Mouse (Mus musculus) lung, postnatal 36 days (tissue): Measurements from ENCODE around the gene Ager.
A peak's percentile ranks its signal among the peaks of the same experiment; 100 is the strongest.

ENCODE experiments used
- DNase-seq: peaks from one replicate; pipeline ENCODE4 v3.0.0; 2022; ENCODE audit warnings: mixed read lengths

The Ager gene

GRCm38 (mm10) chr17:34597566-34598095, at the start of gene Ager:
Ager (plus strand) TSS chr17:34597862.
- DNase-seq, result peak; percentile 78

DNA sequence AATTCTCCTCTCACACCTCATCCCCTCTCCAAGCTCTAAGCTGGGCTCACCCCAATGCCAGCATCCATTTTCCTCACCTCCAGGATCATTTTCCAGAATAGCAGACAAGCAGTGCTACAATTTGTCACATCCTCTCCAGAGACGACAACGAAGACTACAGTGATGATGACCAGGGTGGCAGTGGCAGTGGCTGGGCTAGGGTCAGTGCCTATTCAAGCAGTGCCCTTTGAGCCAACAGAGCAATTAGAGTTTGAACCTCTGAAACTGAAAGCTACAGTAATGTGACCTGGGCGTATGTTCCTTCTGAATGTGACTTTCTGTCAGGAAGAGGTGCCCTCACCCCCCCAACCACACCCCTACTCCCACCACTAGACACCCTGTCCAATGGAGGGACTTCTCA, 48.5 kb upstream of the Ager start:
- DNase-seq, result no peak

DNA sequence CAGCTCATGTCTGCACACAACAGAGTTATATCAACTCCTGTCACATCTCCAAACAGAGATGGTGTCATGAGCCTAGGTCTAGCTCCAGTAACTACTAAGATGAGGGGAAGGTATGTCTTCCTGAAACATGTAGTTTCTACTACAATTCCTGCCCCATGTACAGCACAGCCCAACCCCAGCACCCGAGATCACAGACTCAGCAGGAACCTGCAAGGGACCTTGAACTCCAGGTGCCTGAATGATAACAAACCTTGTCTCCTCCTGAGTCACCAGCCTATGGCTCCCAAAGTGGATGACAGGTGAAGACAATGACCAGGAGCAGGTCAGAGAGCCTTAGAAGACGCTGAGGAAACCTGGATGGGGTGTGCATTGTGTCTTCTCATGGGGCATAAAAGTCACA, 47.8 kb upstream of the Ager start:
- DNase-seq, result no peak

DNA sequence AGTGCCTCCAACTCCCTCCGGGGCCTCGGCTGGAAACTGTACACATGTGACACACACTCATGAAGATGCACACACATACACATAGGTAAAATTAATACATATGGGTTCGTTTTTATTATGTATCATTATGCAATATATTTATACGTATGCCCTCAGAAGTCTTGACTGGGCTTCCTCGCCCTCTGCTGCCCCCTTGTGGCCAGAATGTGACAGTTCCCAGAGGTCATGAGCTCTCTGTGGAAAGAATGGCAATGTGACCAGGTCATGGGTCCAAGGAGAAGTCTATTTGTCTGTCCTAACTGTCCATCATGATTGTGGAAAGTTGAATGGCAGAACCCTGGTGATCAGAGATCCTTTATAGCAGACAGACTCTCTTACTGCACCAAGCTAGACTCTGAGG, 42.2 kb upstream of the Ager start:
- peak; percentile 93 for DNase-seq

DNA sequence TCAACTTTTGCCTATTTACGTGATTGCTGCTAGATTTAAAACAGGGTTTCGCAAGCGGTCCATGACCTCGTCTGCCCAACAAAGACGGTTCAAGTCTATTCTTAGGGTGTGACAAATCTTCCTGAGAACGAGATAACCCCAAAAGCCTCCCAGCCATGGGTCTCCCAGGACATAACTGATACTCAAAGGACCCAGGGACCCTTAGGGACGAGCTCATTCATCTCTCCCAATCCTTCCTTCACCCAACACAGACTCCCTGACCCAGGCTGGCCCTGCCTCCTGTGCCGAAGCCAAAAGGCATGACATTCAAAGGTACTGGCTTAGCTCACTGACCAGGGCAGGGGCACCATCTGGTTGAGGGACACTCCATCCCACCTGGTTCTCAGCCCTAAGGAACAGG, 41.3 kb upstream of the Ager start:
- DNase-seq, result no peak

DNA sequence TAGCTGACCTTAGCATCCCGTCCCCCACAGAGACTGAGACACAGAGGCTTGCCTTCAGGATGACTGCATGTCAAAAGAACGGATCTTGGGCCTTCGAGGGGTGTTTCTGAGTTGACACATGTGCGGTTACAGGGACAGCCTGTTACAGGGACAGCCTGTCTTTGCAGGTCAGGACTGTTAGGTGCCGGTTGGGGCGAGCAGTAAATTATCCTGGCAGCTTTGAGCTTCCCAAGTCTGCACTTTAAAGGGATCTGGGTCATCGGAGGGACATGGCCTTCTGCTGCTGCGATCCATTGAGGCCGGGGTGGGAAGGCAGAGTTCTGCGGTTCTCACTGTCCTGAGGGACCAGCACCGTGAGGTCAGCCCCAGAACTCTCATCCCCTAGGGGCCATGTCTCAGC, 40.3 kb upstream of the Ager start:
- DNase-seq, result no peak

- DNase-seq, result peak; percentile 44
These were observed 38.5 kb upstream of the Ager start for GRCm38 (mm10) chr17:34559116-34559515.

DNA sequence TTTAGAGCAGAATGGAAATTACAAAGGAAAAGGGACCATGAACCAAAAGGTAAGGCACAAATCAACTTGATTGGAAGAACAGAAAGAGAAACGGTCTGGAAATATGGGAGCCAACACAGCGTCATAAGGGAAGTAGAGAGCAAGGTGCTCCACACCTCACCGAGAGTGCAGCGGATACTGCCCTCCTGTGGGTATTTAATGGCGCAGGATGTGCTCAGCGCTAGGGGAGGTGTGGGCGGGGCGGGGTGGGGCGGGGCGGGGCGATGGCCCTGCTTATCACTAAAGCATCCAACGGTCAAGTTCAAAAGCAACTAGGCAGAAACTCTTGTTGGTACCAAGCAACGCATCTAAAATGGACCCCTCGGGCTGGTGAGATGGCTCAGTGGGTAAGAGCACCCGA, 37.8 kb upstream of the Ager start:
- DNase-seq, result no peak

DNA sequence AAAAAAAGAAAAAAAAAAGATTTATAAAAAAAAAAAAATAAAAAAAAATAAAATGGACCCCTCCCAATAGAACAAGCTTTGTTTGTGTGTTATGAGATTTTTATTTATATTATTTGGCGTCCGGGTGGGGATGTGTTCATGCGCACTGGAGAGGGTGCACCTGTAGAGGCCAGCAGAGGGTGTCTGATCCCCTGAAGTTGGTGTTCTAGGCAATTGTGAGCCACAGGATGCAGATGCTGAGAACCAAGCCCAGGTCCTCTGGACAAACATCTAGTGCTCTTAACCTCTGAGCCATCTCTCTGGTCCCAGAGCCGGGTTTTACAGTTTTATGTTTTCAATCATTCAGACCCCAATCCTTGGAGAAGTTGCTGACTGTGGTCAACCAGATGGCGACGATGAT, 37.2 kb upstream of the Ager start:
- DNase-seq, result no peak

DNA sequence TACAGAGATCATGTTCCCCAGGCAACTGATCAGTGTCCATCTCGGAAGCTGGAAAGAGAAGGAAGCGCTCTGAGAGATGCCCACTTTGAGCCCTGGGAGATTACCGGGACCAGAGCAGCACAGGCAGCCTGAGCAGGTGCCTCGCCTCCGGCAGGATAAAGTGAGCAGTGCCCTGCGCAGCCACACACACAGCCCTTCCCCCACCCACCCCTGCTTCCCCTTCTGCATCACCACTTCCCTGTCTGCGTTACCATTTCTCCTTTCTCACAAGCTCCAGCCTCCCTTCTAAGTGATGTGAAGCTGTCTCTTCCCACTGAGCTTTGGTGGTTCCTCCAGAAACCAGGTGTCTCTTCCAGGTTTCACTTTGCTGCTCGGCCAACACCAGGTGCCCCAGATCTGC, 36.5 kb upstream of the Ager start:
- DNase-seq, result peak; percentile 35

DNA sequence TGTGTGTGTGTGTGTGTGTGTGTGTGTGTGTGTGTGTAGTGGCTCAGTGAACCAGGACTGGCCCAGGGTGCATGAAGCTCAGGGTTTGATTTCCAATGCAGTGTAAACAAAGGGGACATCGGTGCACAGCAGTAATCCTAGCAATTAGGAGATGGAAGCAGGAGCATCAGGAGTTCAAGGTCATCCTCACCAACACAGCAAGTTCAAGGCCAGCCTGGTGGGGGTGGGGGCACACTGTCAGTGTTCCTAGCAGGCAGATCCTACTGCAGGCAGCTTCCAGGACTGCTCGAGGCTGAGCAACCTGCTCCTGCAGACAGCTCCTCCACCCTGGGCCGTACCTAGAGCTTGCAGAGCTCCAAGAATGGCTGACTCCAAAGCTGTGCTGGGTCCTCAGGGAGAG, 35.1 kb upstream of the Ager start:
- DNase-seq, result no peak

GRCm38 (mm10) chr17:34563354-34563753, 34.3 kb upstream of the Ager start:
- DNase-seq, result no peak

DNA sequence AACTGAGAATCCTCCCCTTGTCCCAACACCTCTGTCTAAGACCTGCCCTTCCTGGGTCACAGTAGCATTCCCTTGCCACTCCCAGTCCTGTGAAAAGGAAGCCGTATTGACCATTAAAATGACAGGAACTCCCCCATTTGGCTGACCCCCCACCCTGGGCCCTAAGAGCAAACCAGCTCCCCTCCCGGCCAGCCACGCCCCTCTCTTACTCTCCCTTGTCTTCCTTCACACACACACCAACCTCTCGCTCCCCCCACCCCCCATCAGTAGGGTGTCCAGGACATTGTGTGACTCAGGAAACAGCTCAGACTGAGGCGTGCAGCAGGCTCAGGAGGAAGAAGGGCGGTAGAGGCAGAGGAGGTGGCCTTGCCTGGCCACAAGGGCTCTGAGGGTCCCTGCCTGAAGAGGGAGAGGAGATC, 33.6 kb upstream of the Ager start, which contains the start of gene Notch4:
TSS of gene Notch4 (plus strand) at position 266 of the 419 bp plus-strand sequence.
- DNase-seq, result peak; percentile 88

DNA sequence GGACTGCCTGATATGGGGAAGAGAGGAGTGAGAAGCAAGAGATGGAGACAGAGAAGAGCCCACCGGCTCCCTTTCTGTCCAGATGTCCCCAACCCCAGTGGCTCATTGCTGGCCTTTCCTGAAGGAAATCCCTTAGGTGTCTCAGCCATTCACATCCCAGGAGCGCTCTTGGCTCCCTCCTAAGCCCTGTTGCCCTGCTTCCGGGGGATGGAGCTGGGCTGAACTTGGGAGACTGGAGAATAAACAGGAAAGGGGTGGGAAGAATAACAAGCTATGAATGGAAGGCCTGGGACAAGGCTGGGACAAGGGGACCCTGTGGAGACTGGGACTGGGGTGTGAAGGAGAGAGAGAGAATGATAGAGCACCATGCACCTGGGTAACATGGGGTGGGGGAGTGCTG, 32.9 kb upstream of the Ager start:
- DNase-seq, result peak; percentile 81

DNA sequence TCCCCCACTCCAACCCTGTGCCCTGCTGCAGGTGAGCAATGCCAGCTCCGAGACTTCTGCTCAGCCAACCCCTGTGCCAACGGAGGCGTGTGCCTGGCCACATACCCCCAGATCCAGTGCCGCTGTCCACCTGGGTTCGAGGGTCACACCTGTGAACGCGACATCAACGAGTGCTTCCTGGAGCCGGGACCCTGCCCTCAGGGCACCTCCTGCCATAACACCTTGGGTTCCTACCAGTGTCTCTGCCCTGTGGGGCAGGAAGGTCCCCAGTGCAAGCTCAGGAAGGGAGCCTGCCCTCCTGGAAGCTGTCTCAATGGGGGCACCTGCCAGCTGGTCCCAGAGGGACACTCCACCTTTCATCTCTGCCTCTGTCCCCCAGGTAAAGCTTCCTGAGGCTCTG, 30.4 kb upstream of the Ager start:
- no peak for DNase-seq

GRCm38 (mm10) chr17:34568421-34568820, 29.2 kb upstream of the Ager start:
- DNase-seq, result no peak

DNA sequence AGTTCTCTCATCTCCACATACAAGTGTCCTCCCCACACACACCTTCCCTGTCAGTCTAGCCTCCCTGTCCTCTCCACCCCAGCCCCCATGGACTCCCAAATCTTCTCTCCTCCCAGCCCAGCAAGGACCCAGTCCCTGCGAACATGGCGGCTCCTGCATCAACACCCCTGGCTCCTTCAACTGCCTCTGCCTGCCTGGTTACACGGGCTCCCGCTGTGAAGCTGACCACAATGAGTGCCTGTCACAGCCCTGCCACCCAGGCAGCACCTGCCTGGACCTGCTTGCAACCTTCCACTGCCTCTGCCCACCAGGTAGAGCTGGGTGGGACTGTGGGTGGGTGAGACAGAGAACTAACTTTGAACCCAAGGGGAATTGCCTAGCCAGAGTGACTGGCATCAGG, 27.7 kb upstream of the Ager start:
- DNase-seq, result no peak

GRCm38 (mm10) chr17:34571875-34572274, 25.8 kb upstream of the Ager start:
- DNase-seq, result no peak

DNA sequence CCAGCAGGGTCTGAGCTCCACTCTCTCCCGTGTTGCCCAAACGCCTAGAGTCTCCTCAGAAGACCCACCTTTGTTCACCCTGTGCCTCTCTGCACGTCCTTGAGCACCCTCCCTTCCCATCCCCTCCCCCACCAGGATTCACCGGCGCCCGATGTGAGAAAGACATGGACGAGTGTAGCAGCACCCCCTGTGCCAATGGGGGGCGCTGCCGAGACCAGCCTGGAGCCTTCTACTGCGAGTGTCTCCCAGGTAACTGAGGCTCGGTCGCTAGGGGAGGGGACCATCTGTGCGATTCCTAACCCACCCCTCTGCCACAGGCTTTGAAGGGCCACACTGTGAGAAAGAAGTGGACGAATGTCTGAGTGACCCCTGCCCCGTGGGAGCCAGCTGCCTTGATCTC, 25.3 kb upstream of the Ager start:
- DNase-seq, result no peak

DNA sequence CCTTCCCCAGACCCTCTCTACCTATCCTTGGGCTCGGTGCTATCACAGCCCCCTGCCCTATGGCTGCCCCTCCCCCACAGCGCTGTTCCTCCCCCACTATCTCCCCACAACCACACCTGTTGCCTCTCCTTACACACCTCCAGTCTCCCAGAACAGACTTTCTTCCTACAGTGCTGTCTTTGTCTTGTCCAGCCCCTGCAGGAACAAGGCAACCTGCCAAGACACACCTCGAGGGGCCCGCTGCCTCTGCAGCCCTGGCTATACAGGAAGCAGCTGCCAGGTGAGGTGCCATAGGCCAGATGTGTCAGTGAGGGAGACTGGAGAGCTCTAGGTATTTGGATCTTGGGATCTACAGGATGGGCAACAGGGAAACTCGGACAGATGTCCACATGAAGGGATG, 21.1 kb upstream of the Ager start:
- DNase-seq, result no peak

GRCm38 (mm10) chr17:34578070-34578469, 19.6 kb upstream of the Ager start:
- no peak for DNase-seq

- no peak for DNase-seq
These were observed 15.1 kb upstream of the Ager start for GRCm38 (mm10) chr17:34582528-34582927.

DNA sequence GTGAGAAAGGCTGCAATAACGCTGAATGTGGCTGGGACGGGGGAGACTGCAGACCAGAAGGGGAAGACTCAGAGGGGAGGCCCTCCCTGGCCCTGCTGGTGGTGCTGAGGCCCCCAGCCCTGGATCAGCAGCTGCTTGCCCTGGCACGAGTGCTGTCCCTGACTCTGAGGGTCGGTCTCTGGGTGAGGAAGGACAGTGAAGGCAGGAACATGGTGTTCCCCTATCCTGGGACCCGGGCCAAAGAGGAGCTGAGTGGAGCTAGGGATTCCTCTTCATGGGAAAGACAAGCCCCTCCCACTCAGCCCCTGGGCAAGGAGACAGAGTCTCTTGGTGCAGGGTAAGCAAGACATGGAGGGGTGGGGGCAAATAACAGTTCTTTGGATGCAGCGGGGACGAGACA, 14.3 kb upstream of the Ager start:
- no peak for DNase-seq

DNA sequence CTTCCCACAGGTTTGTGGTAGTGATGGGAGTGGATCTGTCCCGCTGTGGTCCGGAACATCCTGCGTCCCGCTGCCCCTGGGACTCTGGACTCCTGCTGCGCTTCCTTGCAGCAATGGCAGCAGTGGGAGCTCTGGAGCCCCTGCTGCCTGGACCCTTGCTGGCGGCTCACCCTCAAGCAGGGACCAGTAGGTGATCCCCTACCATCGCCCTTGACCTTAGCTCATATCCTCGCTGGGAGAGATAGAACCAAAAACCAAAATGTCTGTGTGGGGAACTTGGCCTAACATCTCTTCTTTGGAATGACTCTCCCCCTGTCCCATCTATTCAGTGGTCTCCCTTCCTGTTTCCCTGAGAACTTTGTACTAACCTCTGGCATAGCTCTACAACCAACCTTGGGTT, 13.8 kb upstream of the Ager start:
- DNase-seq, result no peak

- DNase-seq, result no peak
These were observed 12.5 kb upstream of the Ager start for GRCm38 (mm10) chr17:34585121-34585520.
